Mouse (Mus musculus) CH12.LX (cell line): ENCODE measurements around the gene Zfp507. TPM values are rescaled to one million over a fixed set of nuclear protein-coding genes. Genes with fewer than 3 reads are reported as not detected.

Experiments used
- DNase-seq: peaks from one replicate; pipeline ENCODE4 v3.0.0-alpha.2; 2013; ENCODE audit errors: extremely low read depth
- H3K27ac ChIP-seq: 2 replicates; pipeline ENCODE4 v1.5.1; 2012; ENCODE audit warnings: low read depth, mild to moderate bottlenecking, control low read depth, moderate library complexity; ENCODE audit not compliant: insufficient read depth
- H3K27me3 ChIP-seq: replicated peaks from 2 replicates; pipeline ENCODE3; 2012; ENCODE audit warnings: inconsistent platforms
- H3K36me3 ChIP-seq, 2 experiments: replicated peaks in 1 of 2; 2 replicates each; pipeline versions ENCODE3 to v1.6.1; 2012; ENCODE audit warnings: inconsistent platforms in 1 of 2, low read length in 1 of 2, mild to moderate bottlenecking in 1 of 2, mixed read lengths in 1 of 2, moderate library complexity in 1 of 2; ENCODE audit not compliant: control insufficient read depth in 1 of 2, insufficient read depth in 1 of 2
- H3K4me1 ChIP-seq, 2 experiments: 2 replicates each; pipeline ENCODE4 v1.6.1; 2012; ENCODE audit warnings: inconsistent platforms in 1 of 2, moderate library complexity in 1 of 2; ENCODE audit not compliant: insufficient read depth in 2 of 2, control insufficient read depth in 1 of 2
- H3K4me2 ChIP-seq: 2 replicates; pipeline ENCODE4 v1.6.1; 2012; ENCODE audit warnings: low read depth, mild to moderate bottlenecking, control low read depth; ENCODE audit not compliant: poor library complexity, insufficient read depth, severe bottlenecking
- H3K4me3 ChIP-seq, 3 experiments: fragments of 150-350 bp in 1 of 3; sonication (generic) in 1 of 3; replicated peaks in 1 of 3; 2 replicates each; pipeline versions ENCODE3 to v1.5.1; 2011 to 2012; ENCODE audit warnings: low read depth in 2 of 3, low read length in 2 of 3, mild to moderate bottlenecking in 2 of 3, moderate library complexity in 2 of 3, control low read depth in 1 of 3, improper control_type of control experiment in 1 of 3, inconsistent platforms in 1 of 3, mixed read lengths in 1 of 3; ENCODE audit not compliant: poor library complexity in 1 of 3
- H3K79me2 ChIP-seq: replicated peaks from 2 replicates; pipeline ENCODE4 v1.6.1; 2012; ENCODE audit warnings: mild to moderate bottlenecking, moderate library complexity; ENCODE audit not compliant: control insufficient read depth, poor library complexity, insufficient read depth, severe bottlenecking; ENCODE audit errors: extremely low read depth
- H3K9ac ChIP-seq: 2 replicates; pipeline ENCODE4 v1.6.1; 2012; ENCODE audit warnings: low read depth, mild to moderate bottlenecking, control low read depth, moderate library complexity; ENCODE audit not compliant: insufficient read depth
- H3K9me3 ChIP-seq: replicated peaks from 2 replicates; pipeline ENCODE3; 2012; ENCODE audit warnings: low read length, inconsistent platforms, mixed read lengths
- BHLHE40 ChIP-seq: IDR thresholded peaks from 2 replicates; pipeline ENCODE4 v1.6.1; 2011; ENCODE audit warnings: mild to moderate bottlenecking, low read depth, low read length, improper control_type of control experiment
- CHD2 ChIP-seq: IDR thresholded peaks from 2 replicates; pipeline ENCODE4 v1.6.1; 2011; ENCODE audit warnings: low read length, improper control_type of control experiment
- EP300 ChIP-seq: IDR thresholded peaks from 2 replicates; pipeline ENCODE4 v1.6.1; 2011; ENCODE audit warnings: low read length, improper control_type of control experiment
- ETS1 ChIP-seq: conservative IDR thresholded peaks from 2 replicates; pipeline ENCODE4 v1.6.1; 2012; ENCODE audit warnings: low read depth, mild to moderate bottlenecking, inconsistent platforms, low read length, improper control_type of control experiment, moderate library complexity
- IRF4 ChIP-seq: IDR thresholded peaks from 2 replicates; pipeline ENCODE4 v1.6.1; 2014; ENCODE audit warnings: low read depth, mild to moderate bottlenecking, inconsistent platforms, low read length, improper control_type of control experiment
- JUN ChIP-seq: IDR thresholded peaks from 2 replicates; pipeline ENCODE4 v1.6.1; 2011; ENCODE audit warnings: low read depth, mild to moderate bottlenecking, low read length, improper control_type of control experiment, moderate library complexity; ENCODE audit not compliant: insufficient read depth
- MAX ChIP-seq: IDR thresholded peaks from 2 replicates; pipeline ENCODE4 v1.6.1; 2011; ENCODE audit warnings: low read length, improper control_type of control experiment
- MEF2A ChIP-seq: IDR thresholded peaks from 2 replicates; pipeline ENCODE4 v1.6.1; 2014; ENCODE audit warnings: low read depth, mild to moderate bottlenecking, inconsistent platforms, low read length, improper control_type of control experiment, borderline replicate concordance
- MXI1 ChIP-seq: IDR thresholded peaks from 2 replicates; pipeline ENCODE4 v1.6.1; 2011; ENCODE audit warnings: mild to moderate bottlenecking, low read depth, low read length, improper control_type of control experiment
- MYC ChIP-seq: IDR thresholded peaks from 2 replicates; pipeline ENCODE4 v1.6.1; 2011; ENCODE audit warnings: low read depth, mild to moderate bottlenecking, improper control_type of control experiment, low read length
- NELFE ChIP-seq: IDR thresholded peaks from 2 replicates; pipeline ENCODE4 v1.6.1; 2011; ENCODE audit warnings: low read depth, low read length, improper control_type of control experiment
- NRF1 ChIP-seq: IDR thresholded peaks from 2 replicates; pipeline ENCODE4 v1.6.1; 2014; ENCODE audit warnings: low read depth, mild to moderate bottlenecking, inconsistent platforms, low read length, improper control_type of control experiment, moderate library complexity
- PAX5 ChIP-seq: IDR thresholded peaks from 2 replicates; pipeline ENCODE4 v1.6.1; 2012; ENCODE audit warnings: low read length, inconsistent platforms, mixed read lengths
- POLR2AphosphoS2 ChIP-seq: IDR thresholded peaks from 2 replicates; pipeline ENCODE4 v1.6.1; 2011; ENCODE audit warnings: low read depth, low read length, improper control_type of control experiment
- RCOR1 ChIP-seq: conservative IDR thresholded peaks from 2 replicates; pipeline ENCODE4 v1.6.1; 2012; ENCODE audit warnings: low read depth, mild to moderate bottlenecking, inconsistent platforms, low read length, improper control_type of control experiment
- UBTF ChIP-seq: IDR thresholded peaks from 2 replicates; pipeline ENCODE4 v1.6.1; 2012; ENCODE audit warnings: low read depth, mild to moderate bottlenecking, inconsistent platforms, low read length, improper control_type of control experiment, moderate library complexity
- ZMIZ1 ChIP-seq: IDR thresholded peaks from 2 replicates; pipeline ENCODE4 v1.6.1; 2012; ENCODE audit warnings: low read depth, mild to moderate bottlenecking, inconsistent platforms, low read length, improper control_type of control experiment
- ZNF384 ChIP-seq: IDR thresholded peaks from 2 replicates; pipeline ENCODE4 v1.6.1; 2012; ENCODE audit warnings: low read depth, low read length, improper control_type of control experiment, inconsistent platforms
- dilution Hi-C: fragments of 300-500 bp; cut with MboI; formaldehyde crosslinking; loops from 2 replicates; pipeline ENCODE4 v1.14.3; 2020; ENCODE audit warnings: low sequenced_read_pairs; ENCODE audit not compliant: extremely low pct_unique_long_range_greater_than_20kb, extremely low pct_ligation_motif_present
- in situ Hi-C: fragments of 300-500 bp; cut with MboI; formaldehyde crosslinking; loops from 3 replicates; pipeline ENCODE4 v1.14.3; 2019; ENCODE audit warnings: low sequenced_read_pairs, low pct_ligation_motif_present, low pct_unique_long_range_greater_than_20kb, mixed read lengths
- polyA plus RNA-seq: library from polyadenylated mRNA; unstranded; fragments of >175 nt; gene quantifications from 2 replicates; pipeline ENCODE4 v1.2.1, GENCODE M21; 2012; ENCODE audit warnings: low read depth; ENCODE audit not compliant: insufficient read length
- total RNA-seq, 2 experiments: library from RNA; depleted of rRNA; stranded (reverse); fragments of 300-350 nt in 1 of 2; fragments of >200 nt in 1 of 2; gene quantifications; 2 replicates each; pipeline ENCODE4 v1.2.3; 2012 to 2014

The Zfp507 gene
- total and polyA plus RNA-seq, 3 experiments: 10.4 to 19.8 (median 19.5) TPM

GRCm38 (mm10) chr7:35840504-35840903, 37.7 kb upstream of the Zfp507 start:
- Histone ChIP-seq H3K27ac (no peak overlapping the region), H3K9ac (no peak overlapping the region), H3K4me3 (no peak overlapping the region), H3K27me3 (peaks cover 6% of the 10 kb centered on the region), H3K4me1 (peaks cover 3 to 7% of the 10 kb centered on the region in 2 experiments), H3K79me2 (no peaks in the 10 kb centered on the region), H3K36me3 (no peaks in the 10 kb centered on the region), H3K9me3 (peaks cover 2% of the 10 kb centered on the region), H3K4me2 (no peak overlapping the region)
- TF ChIP-seq IRF4 (peak; percentile 55; the same call in 1 of the 2 replicates), EP300 (peak; percentile 62), MXI1 (no peak)
- peak; percentile 24 for DNase-seq
- in situ Hi-C loops: no loop called here
- dilution Hi-C loops: no loop called here

GRCm38 (mm10) chr7:35836851-35837250, 34.0 kb upstream of the Zfp507 start:
- no peak overlapping the region for H3K4me3 ChIP-seq
- H3K4me2 ChIP-seq: no peak overlapping the region
- in situ Hi-C loops (no loop called here), dilution Hi-C loops (no loop called here)
- no peaks in the 10 kb centered on the region for H3K36me3 ChIP-seq
- peaks cover 14% of the 10 kb centered on the region for H3K27me3 ChIP-seq
- no peak overlapping the region for H3K9ac ChIP-seq
- H3K4me1 ChIP-seq: peaks cover 3 to 7% of the 10 kb centered on the region in 2 experiments
- peaks cover 2% of the 10 kb centered on the region for H3K9me3 ChIP-seq
- no peak for DNase-seq
- H3K79me2 ChIP-seq: no peaks in the 10 kb centered on the region
- no peak overlapping the region for H3K27ac ChIP-seq
- TF ChIP-seq MYC (no peak), MXI1 (no peak), RCOR1 (no peak), NELFE (no peak), POLR2AphosphoS2 (no peak), MAX (no peak), CHD2 (no peak), MEF2A (no peak), PAX5 (no peak), NRF1 (no peak), UBTF (no peak), BHLHE40 (no peak), ZMIZ1 (no peak), ZNF384 (no peak)

GRCm38 (mm10) chr7:35836415-35836814, 33.6 kb upstream of the Zfp507 start:
- Histone ChIP-seq H3K36me3 (no peaks in the 10 kb centered on the region), H3K4me2 (no peak overlapping the region), H3K4me3 (no peak overlapping the region), H3K9me3 (peaks cover 2% of the 10 kb centered on the region), H3K79me2 (no peaks in the 10 kb centered on the region), H3K27ac (no peak overlapping the region), H3K27me3 (peaks cover 14% of the 10 kb centered on the region), H3K9ac (no peak overlapping the region), H3K4me1 (peaks cover 3 to 7% of the 10 kb centered on the region in 2 experiments)
- TF ChIP-seq MXI1 (no peak), JUN (no peak), UBTF (no peak), ETS1 (no peak)
- no peak for DNase-seq
- dilution Hi-C loops: no loop called here
- in situ Hi-C loops: no loop called here
